Mouse (Mus musculus): Measurements from ENCODE around the gene Thsd7b.

DNA sequence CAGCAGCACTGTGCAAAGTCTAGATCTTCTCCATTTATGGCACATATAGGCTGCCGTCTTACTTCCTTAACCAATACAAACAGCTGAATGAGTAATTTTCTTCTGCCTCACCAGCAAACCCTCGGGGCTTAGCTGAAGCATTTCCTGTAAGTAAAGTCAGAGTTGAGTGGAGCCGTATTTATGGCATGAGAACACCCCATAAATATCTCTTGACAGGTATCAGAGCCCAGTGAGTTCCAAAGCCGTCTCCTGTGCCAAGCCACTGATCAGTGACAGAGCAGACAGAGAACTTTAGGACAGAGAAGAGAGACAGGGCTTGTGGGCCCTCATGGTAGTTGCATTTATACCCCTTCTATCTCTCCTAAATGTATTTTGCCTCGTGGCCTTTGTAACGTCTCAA is 313.5 kb downstream of the Thsd7b start:
- TF ChIP-seq ZC3H11A (IDR thresholded peaks at IDR 0.05; ENCODE audit: borderline replicate concordance, low read depth, low read length) (no peak), CHD2 (IDR thresholded peaks at IDR 0.05; ENCODE audit: low read depth, low read length) (no peak), ZNF384 (IDR thresholded peaks at IDR 0.05; ENCODE audit: low read depth, low read length) (no peak), HCFC1 (IDR thresholded peaks at IDR 0.05; ENCODE audit: borderline replicate concordance, insufficient read depth, low read length) (no peak)

Measured in ES-E14 (cell line).